Mouse (Mus musculus) liver, embryonic 14.5 days (tissue): Measurements from ENCODE around the gene Stat4.

Source experiments
- CTCF ChIP-seq: IDR thresholded peaks from 2 replicates; pipeline ENCODE4 v1.5.1; 2016; ENCODE audit warnings: antibody characterized with exemption, low read depth, control low read depth
- EP300 ChIP-seq: IDR thresholded peaks from 2 replicates; pipeline ENCODE4 v1.6.1; 2016; ENCODE audit warnings: antibody characterized with exemption, low read depth

- no peak for TF ChIP-seq CTCF
- no peak for TF ChIP-seq EP300
Measured at GRCm38 (mm10) chr1:52137292-52137691, 150.3 kb downstream of the Stat4 start.
